Mouse (Mus musculus): ENCODE measurements around the gene Gm26938. TPM values are rescaled to one million over a fixed set of nuclear protein-coding genes. Genes with fewer than 3 reads are reported as not detected.

The Gm26938 gene
- polyA plus RNA-seq, 1 experiment: 0.14 TPM

DNA sequence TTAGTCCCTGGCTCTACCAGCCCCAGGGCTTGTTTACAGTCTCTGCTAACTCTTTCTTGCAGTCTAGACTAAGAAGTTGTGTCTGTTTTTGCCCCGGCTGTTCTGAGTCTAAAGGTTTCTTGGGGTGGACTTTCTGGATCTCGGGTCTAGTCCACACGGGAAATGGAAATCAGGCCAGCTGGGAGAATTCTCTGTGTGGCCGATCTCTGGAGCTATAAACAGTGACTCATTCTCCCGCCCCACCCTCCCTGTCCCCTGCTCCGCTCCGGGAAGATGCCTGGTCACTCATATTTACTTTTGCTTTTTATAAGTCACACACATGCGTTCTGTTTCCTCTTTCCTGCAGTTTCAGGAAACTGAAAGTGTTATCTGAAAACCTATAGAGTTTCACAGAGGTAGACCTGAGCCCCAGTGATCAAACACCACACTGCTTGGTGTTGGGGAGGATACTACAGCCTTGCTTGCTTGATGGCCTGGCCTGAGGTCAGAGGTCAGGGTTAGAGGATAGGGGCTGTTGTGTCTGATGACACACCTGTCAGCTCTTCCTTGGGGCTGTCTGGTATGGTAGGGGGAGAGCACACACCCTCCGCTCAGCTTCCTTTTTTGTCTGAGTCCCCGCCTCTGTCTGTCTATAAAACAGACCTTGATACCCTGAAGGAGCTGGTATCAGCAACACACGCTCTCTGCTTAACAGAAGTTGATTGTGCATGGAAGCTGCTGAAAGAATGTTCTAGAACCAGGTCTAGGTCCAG is 32.7 kb downstream of the Gm26938 start:
- Histone ChIP-seq H3K79me3 (ENCODE audit: low read depth) (peaks cover 37% of the 10 kb centered on the region), H3K4me3 (ENCODE audit: insufficient read depth, poor library complexity, severe bottlenecking) (no peak overlapping the region), H3K36me3 (ENCODE audit: control insufficient read depth, insufficient read depth) (no peaks in the 10 kb centered on the region), H3ac (ENCODE audit: control insufficient read depth, insufficient read length, low read depth) (peak overlapping the region; percentile 27), H3K79me2 (ENCODE audit: control insufficient read depth, insufficient read depth) (peaks cover 66% of the 10 kb centered on the region), H3K27me3 (ENCODE audit: control insufficient read depth, insufficient read depth, insufficient read length) (no peaks in the 10 kb centered on the region)
- TF ChIP-seq USF1 (IDR thresholded peaks at IDR 0.05; ENCODE audit: low read depth): no peak
- TF ChIP-seq CTCF (IDR thresholded peaks at IDR 0.05; ENCODE audit: control insufficient read depth, insufficient read depth, insufficient read length): no peak
- TF ChIP-seq MYOG (IDR thresholded peaks at IDR 0.05; ENCODE audit: control insufficient read depth, extremely low read depth, insufficient read length): no peak
- TF ChIP-seq MAX (IDR thresholded peaks at IDR 0.05): no peak
- no peak for TF ChIP-seq MYOD1 (IDR thresholded peaks at IDR 0.05; ENCODE audit: control insufficient read depth, insufficient read length, low read depth)
- no peak for TF ChIP-seq FOSL1 (IDR thresholded peaks at IDR 0.05; ENCODE audit: insufficient read depth, low read length, poor library complexity, severe bottlenecking)
- TF ChIP-seq CEBPB (IDR thresholded peaks at IDR 0.05; ENCODE audit: low read depth): no peak

DNA sequence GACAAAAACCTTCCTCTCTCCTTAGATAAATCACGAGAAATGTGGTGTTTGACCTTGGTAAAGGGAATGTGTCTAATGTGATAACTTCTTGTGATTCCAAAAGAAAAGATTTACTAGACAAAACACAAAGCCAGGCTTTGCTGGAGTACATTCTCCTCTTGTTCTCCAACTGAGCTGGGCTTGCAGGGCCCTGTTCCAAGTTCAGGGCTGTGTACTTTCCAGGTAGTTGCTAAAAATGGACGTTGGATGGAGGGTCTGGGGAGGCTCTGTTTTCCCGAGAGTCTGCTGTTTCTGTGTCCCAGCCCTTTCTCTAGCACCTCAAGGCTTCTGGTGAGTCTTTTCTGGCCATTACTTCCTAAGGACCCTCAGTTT is 33.3 kb downstream of the Gm26938 start:
- Histone ChIP-seq H3K79me3 (ENCODE audit: low read depth) (peaks cover 33% of the 10 kb centered on the region), H3K27me3 (ENCODE audit: control insufficient read depth, insufficient read depth, insufficient read length) (no peaks in the 10 kb centered on the region), H3K36me3 (ENCODE audit: control insufficient read depth, insufficient read depth) (no peaks in the 10 kb centered on the region), H3K4me3 (ENCODE audit: insufficient read depth, poor library complexity, severe bottlenecking) (no peak overlapping the region), H3ac (ENCODE audit: control insufficient read depth, insufficient read length, low read depth) (no peak overlapping the region), H3K79me2 (ENCODE audit: control insufficient read depth, insufficient read depth) (peaks cover 60% of the 10 kb centered on the region)
- TF ChIP-seq CEBPB (IDR thresholded peaks at IDR 0.05; ENCODE audit: low read depth): no peak
- TF ChIP-seq MYOD1 (IDR thresholded peaks at IDR 0.05; ENCODE audit: control insufficient read depth, insufficient read length, low read depth): no peak
- TF ChIP-seq CTCF (IDR thresholded peaks at IDR 0.05; ENCODE audit: control insufficient read depth, insufficient read depth, insufficient read length): no peak
- TF ChIP-seq MAX (IDR thresholded peaks at IDR 0.05): no peak
- no peak for TF ChIP-seq MYOG (IDR thresholded peaks at IDR 0.05; ENCODE audit: control insufficient read depth, extremely low read depth, insufficient read length)
- no peak for TF ChIP-seq FOSL1 (IDR thresholded peaks at IDR 0.05; ENCODE audit: insufficient read depth, low read length, poor library complexity, severe bottlenecking)
- no peak for TF ChIP-seq USF1 (IDR thresholded peaks at IDR 0.05; ENCODE audit: low read depth)

DNA sequence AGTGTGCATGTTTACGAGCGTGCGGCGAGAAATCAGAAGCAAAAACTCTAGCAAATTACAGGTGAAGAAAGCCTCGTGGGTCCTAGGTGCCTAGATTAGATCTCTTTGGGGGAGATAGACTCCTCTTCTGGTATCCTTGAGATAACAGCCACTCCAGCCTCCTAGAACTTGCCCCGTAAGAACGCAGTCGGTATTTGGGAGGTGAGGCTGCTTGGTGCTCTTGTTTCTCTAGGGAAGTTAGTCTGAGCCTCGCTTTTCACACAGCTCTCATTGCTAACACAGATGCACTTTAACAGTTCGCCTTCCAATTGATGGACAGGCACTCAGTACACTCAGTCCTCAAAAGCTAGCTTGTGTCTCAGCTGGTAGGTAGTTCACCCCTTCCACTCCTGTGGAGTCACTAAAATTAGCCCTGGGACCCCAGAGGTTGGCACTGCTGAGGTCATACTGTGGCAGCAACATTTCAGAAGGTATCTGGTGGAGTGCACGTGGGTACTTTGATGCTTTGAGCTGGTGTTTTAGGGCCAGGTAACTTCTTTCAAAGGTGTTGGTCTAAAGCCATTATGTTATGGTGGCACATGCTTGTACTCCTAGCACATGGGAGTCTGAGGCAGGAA is 33.9 kb downstream of the Gm26938 start:
- TF ChIP-seq MYOG (IDR thresholded peaks at IDR 0.05; ENCODE audit: control insufficient read depth, extremely low read depth, insufficient read length): no peak
- TF ChIP-seq MAX (IDR thresholded peaks at IDR 0.05): peak; percentile 20
- H3K36me3 ChIP-seq (ENCODE audit: control insufficient read depth, insufficient read depth): no peaks in the 10 kb centered on the region
- H3K79me2 ChIP-seq (ENCODE audit: control insufficient read depth, insufficient read depth): peaks cover 53% of the 10 kb centered on the region
- no peaks in the 10 kb centered on the region for H3K27me3 ChIP-seq (ENCODE audit: control insufficient read depth, insufficient read depth, insufficient read length)
- peaks cover 29% of the 10 kb centered on the region for H3K79me3 ChIP-seq (ENCODE audit: low read depth)
- H3ac ChIP-seq (ENCODE audit: control insufficient read depth, insufficient read length, low read depth): peak overlapping the region; percentile 86
- peak overlapping the region; percentile 93 for H3K4me3 ChIP-seq (ENCODE audit: insufficient read depth, poor library complexity, severe bottlenecking)

GRCm38 (mm10) chr5:139791227-139792158 is 34.7 kb downstream of the Gm26938 start, which contains the start of gene Mafk:
TSS of gene Mafk (plus strand) at chr5:139791513.
- no peaks in the 10 kb centered on the region for H3K27me3 ChIP-seq (ENCODE audit: control insufficient read depth, insufficient read depth, insufficient read length)
- TF ChIP-seq FOSL1 (IDR thresholded peaks at IDR 0.05; ENCODE audit: insufficient read depth, low read length, poor library complexity, severe bottlenecking): no peak
- TF ChIP-seq CTCF (IDR thresholded peaks at IDR 0.05; ENCODE audit: control insufficient read depth, insufficient read depth, insufficient read length): no peak
- peak; percentile 70 for TF ChIP-seq MAX (IDR thresholded peaks at IDR 0.05)
- no peaks in the 10 kb centered on the region for H3K36me3 ChIP-seq (ENCODE audit: control insufficient read depth, insufficient read depth)
- H3K79me2 ChIP-seq (ENCODE audit: control insufficient read depth, insufficient read depth): peaks cover 49% of the 10 kb centered on the region
- peaks cover 28% of the 10 kb centered on the region for H3K79me3 ChIP-seq (ENCODE audit: low read depth)
- H3K4me3 ChIP-seq (ENCODE audit: insufficient read depth, poor library complexity, severe bottlenecking): peak within 1 kb of the TSS; percentile 93
- H3ac ChIP-seq (ENCODE audit: control insufficient read depth, insufficient read length, low read depth): peak within 1 kb of the TSS; percentile 86

GRCm38 (mm10) chr5:139789466-139789865 is 36.7 kb downstream of the Gm26938 start:
- no peak overlapping the region for H3K4me3 ChIP-seq (ENCODE audit: insufficient read depth, poor library complexity, severe bottlenecking)
- TF ChIP-seq CEBPB (IDR thresholded peaks at IDR 0.05; ENCODE audit: low read depth) (no peak), MYOD1 (IDR thresholded peaks at IDR 0.05; ENCODE audit: control insufficient read depth, insufficient read length, low read depth) (peak; percentile 39), MYOG (IDR thresholded peaks at IDR 0.05; ENCODE audit: control insufficient read depth, extremely low read depth, insufficient read length) (no peak), CTCF (IDR thresholded peaks at IDR 0.05; ENCODE audit: control insufficient read depth, insufficient read depth, insufficient read length) (peak; percentile 20)

More at GRCm38 (mm10) chr5:139789466-139789865, 36.7 kb downstream of the Gm26938 start:
- H3K27me3 ChIP-seq (ENCODE audit: control insufficient read depth, insufficient read depth, insufficient read length): no peaks in the 10 kb centered on the region
- no peaks in the 10 kb centered on the region for H3K36me3 ChIP-seq (ENCODE audit: control insufficient read depth, insufficient read depth)
- H3K79me3 ChIP-seq (ENCODE audit: low read depth): peaks cover 18% of the 10 kb centered on the region
- no peak overlapping the region for H3ac ChIP-seq (ENCODE audit: control insufficient read depth, insufficient read length, low read depth)
- peaks cover 31% of the 10 kb centered on the region for H3K79me2 ChIP-seq (ENCODE audit: control insufficient read depth, insufficient read depth)

Measured in C2C12 (cell line).